Mouse (Mus musculus) T-helper 2 cell (primary cell): Measurements from ENCODE around the gene Uxs1.

Experiments used
- in situ Hi-C: fragments of 300-600 bp; cut with MboI, MseI; formaldehyde crosslinking; loops from one replicate; pipeline ENCODE4 v1.15.1; 2025; ENCODE audit warnings: high pct_unique_total_duplicates

The Uxs1 gene

GRCm38 (mm10) chr1:43827763-43828194, at the start of gene Uxs1:
Uxs1 (minus strand) TSS chr1:43827800.
- in situ Hi-C loops = no loop called here

- in situ Hi-C loops = no loop called here
These were observed 49.6 kb upstream of the Uxs1 start for GRCm38 (mm10) chr1:43877233-43877632.

- in situ Hi-C loops = no loop called here
These were observed 43.5 kb upstream of the Uxs1 start for GRCm38 (mm10) chr1:43871116-43871515.

GRCm38 (mm10) chr1:43868510-43868909, 40.9 kb upstream of the Uxs1 start:
- in situ Hi-C loops = no loop called here

GRCm38 (mm10) chr1:43864758-43865157, 37.2 kb upstream of the Uxs1 start:
- in situ Hi-C loops = no loop called here

GRCm38 (mm10) chr1:43862614-43863013, 35.0 kb upstream of the Uxs1 start:
- in situ Hi-C loops = no loop called here

- in situ Hi-C loops = no loop called here
These were observed 31.4 kb upstream of the Uxs1 start for GRCm38 (mm10) chr1:43858988-43859387.

GRCm38 (mm10) chr1:43857656-43858055, 30.1 kb upstream of the Uxs1 start:
- in situ Hi-C loops = no loop called here

GRCm38 (mm10) chr1:43855591-43855990, 28.0 kb upstream of the Uxs1 start:
- in situ Hi-C loops = no loop called here

- in situ Hi-C loops = no loop called here
These were observed 15.8 kb upstream of the Uxs1 start for GRCm38 (mm10) chr1:43843398-43843797.

GRCm38 (mm10) chr1:43837236-43837635, 9.6 kb upstream of the Uxs1 start:
- in situ Hi-C loops = no loop called here

GRCm38 (mm10) chr1:43830096-43830495, 2.5 kb upstream of the Uxs1 start:
- in situ Hi-C loops = no loop called here

- in situ Hi-C loops = no loop called here
These were observed 418 bp downstream of the Uxs1 start for GRCm38 (mm10) chr1:43827002-43827762.

GRCm38 (mm10) chr1:43826628-43827001, 985 bp downstream of the Uxs1 start:
- in situ Hi-C loops = no loop called here

GRCm38 (mm10) chr1:43823406-43823805, 4.2 kb downstream of the Uxs1 start:
- in situ Hi-C loops = loop anchor here (5.0 kb wide), 1 partner anchor 109 kb away; the partner anchor contains the start of gene Tpp2

- in situ Hi-C loops = loop anchor here (5.0 kb wide), 1 partner anchor 110 kb away; the partner anchor contains the start of gene Tpp2
These were observed 5.0 kb downstream of the Uxs1 start for GRCm38 (mm10) chr1:43822586-43822985.

GRCm38 (mm10) chr1:43821804-43822203, 5.8 kb downstream of the Uxs1 start:
- in situ Hi-C loops = loop anchor here (5.0 kb wide), 1 partner anchor 110 kb away; the partner anchor contains the start of gene Tpp2

- in situ Hi-C loops = loop anchor here (5.0 kb wide), 1 partner anchor 112 kb away; the partner anchor contains the start of gene Tpp2
These were observed 7.0 kb downstream of the Uxs1 start for GRCm38 (mm10) chr1:43820571-43820970.

- in situ Hi-C loops = no loop called here
These were observed 8.5 kb downstream of the Uxs1 start for GRCm38 (mm10) chr1:43819091-43819490.

- in situ Hi-C loops = no loop called here
These were observed 9.2 kb downstream of the Uxs1 start for GRCm38 (mm10) chr1:43818356-43818755.

GRCm38 (mm10) chr1:43811764-43812163, 15.8 kb downstream of the Uxs1 start:
- in situ Hi-C loops = no loop called here

GRCm38 (mm10) chr1:43811055-43811454, 16.5 kb downstream of the Uxs1 start:
- in situ Hi-C loops = no loop called here

GRCm38 (mm10) chr1:43809351-43809750, 18.2 kb downstream of the Uxs1 start:
- in situ Hi-C loops = no loop called here
